Mouse (Mus musculus) hindbrain, embryonic 13.5 days (tissue): Measurements from ENCODE around the gene Kif26b. TPM values are rescaled to one million over a fixed set of nuclear protein-coding genes. Genes with fewer than 3 reads are reported as not detected.

Experiments used
- ATAC-seq: fragments of 200-750 bp; cut with Nextera tagmentation; 2 replicates; pipeline ENCODE4 v1.8.0; 2017; ENCODE audit warnings: moderate TSS enrichment; ENCODE audit not compliant: low FRiP score
- H3K27ac ChIP-seq: fragments of 300-500 bp; sonication (generic); 2 replicates; pipeline ENCODE4 v1.5.1; 2015; ENCODE audit warnings: inconsistent platforms, mild to moderate bottlenecking, moderate library complexity
- H3K27me3 ChIP-seq: fragments of 300-500 bp; sonication (generic); 2 replicates; pipeline ENCODE4 v1.6.1; 2015; ENCODE audit warnings: mild to moderate bottlenecking, inconsistent platforms
- H3K36me3 ChIP-seq: fragments of 300-500 bp; sonication (generic); 2 replicates; pipeline ENCODE4 v1.6.1; 2015; ENCODE audit warnings: mild to moderate bottlenecking, inconsistent platforms
- H3K4me1 ChIP-seq: fragments of 300-500 bp; sonication (generic); replicated peaks from 2 replicates; pipeline ENCODE4 v1.6.1; 2015; ENCODE audit warnings: inconsistent platforms
- H3K4me2 ChIP-seq: fragments of 300-500 bp; sonication (generic); 2 replicates; pipeline ENCODE4 v1.6.1; 2015; ENCODE audit warnings: inconsistent platforms, mild to moderate bottlenecking, moderate library complexity
- H3K4me3 ChIP-seq: fragments of 300-500 bp; sonication (generic); 2 replicates; pipeline ENCODE4 v1.5.1; 2015; ENCODE audit warnings: mild to moderate bottlenecking, inconsistent platforms
- H3K9ac ChIP-seq: fragments of 300-500 bp; sonication (generic); 2 replicates; pipeline ENCODE4 v1.6.1; 2015; ENCODE audit warnings: mild to moderate bottlenecking, inconsistent platforms
- H3K9me3 ChIP-seq: fragments of 300-500 bp; sonication (generic); 2 replicates; pipeline ENCODE4 v1.6.1; 2016; ENCODE audit warnings: inconsistent platforms
- WGBS: fragments of 180-500 bp; shearing (Covaris S2); methylation state at CpG from one replicate; pipeline ENCODE4 v1.1.7; 2015; 5-methylcytosine and 5-hydroxymethylcytosine counted together
- polyA plus RNA-seq: library from polyadenylated mRNA; unstranded; fragments of >200 nt; fragmentation: Nextera tagmentation; extraction: Ambion mirVana; gene quantifications from 2 replicates; pipeline ENCODE4 v1.2.1, GENCODE M21; 2015

Gene Kif26b
- polyA plus RNA-seq, 1 experiment from 2014 or later = 9.3 TPM

- Histone ChIP-seq H3K9ac (no peak overlapping the region), H3K4me3 (no peak overlapping the region), H3K27ac (no peak overlapping the region), H3K9me3 (no peaks in the 10 kb centered on the region), H3K36me3 (peaks cover 4% of the 10 kb centered on the region; the same call in 1 of the 2 replicates), H3K27me3 (no peaks in the 10 kb centered on the region), H3K4me2 (no peak overlapping the region), H3K4me1 (no peaks in the 10 kb centered on the region)
- WGBS = 41% methylated on average over 2 of the region's 2 CpGs
- no peak for ATAC-seq
Observed at GRCm38 (mm10) chr1:178779742-178780141, 250.8 kb downstream of the Kif26b start.

DNA sequence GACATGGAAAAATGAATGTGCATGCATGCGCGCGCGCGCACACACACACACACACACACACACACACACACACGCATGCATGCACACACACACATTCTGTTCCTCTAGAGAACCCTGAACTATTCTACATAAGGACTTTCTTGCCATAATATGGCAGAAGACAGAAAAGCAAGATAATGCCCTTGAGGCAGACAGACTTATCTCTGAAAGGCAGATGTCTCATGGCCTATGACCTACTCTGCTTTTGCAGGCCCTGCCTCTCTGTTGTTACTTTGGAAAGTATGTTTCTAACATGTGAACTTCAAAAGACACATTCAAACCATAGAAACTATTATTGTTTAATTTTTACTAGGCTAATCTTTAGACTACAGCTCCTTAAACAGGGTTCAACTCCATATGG lies 255.1 kb downstream of the Kif26b start:
- Histone ChIP-seq H3K4me2 (no peak overlapping the region), H3K27me3 (no peaks in the 10 kb centered on the region), H3K4me3 (no peak overlapping the region), H3K4me1 (no peaks in the 10 kb centered on the region), H3K9ac (no peak overlapping the region), H3K9me3 (no peaks in the 10 kb centered on the region), H3K27ac (no peak overlapping the region), H3K36me3 (no peaks in the 10 kb centered on the region)
- ATAC-seq = no peak
- WGBS = 94% methylated on average over 6 of the region's 6 CpGs

DNA sequence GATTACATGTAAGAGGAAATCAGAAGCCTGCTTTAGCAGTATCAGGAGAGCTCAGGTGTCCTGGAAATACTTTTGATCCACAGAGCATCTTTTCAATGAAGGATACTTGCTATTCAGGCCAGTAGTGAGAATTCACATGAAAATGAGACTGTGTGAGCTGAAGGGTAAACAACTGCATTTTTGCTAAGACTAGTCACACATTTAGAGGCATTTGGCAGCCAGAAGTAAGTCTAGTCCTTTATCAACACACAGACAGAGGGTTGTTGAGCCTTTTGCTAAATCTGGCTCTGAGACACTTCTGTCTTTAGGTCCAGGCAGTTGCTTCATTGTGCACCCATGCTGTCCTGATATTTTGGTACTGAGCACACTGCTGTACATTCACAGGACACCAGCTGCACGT lies 262.3 kb downstream of the Kif26b start:
- Histone ChIP-seq H3K4me3 (no peak overlapping the region), H3K4me2 (no peak overlapping the region), H3K4me1 (no peaks in the 10 kb centered on the region), H3K36me3 (no peaks in the 10 kb centered on the region), H3K9me3 (no peaks in the 10 kb centered on the region), H3K27ac (no peak overlapping the region), H3K9ac (no peak overlapping the region), H3K27me3 (no peaks in the 10 kb centered on the region)
- WGBS = 67% methylated on average over 1 of the region's 1 CpGs
- ATAC-seq = no peak

GRCm38 (mm10) chr1:178792726-178793125 lies 263.8 kb downstream of the Kif26b start:
- H3K4me1 ChIP-seq = no peaks in the 10 kb centered on the region
- no peak overlapping the region for H3K4me3 ChIP-seq
- H3K27me3 ChIP-seq = no peaks in the 10 kb centered on the region
- WGBS = 91% methylated on average over 5 of the region's 5 CpGs
- H3K9me3 ChIP-seq = no peaks in the 10 kb centered on the region
- no peak for ATAC-seq
- no peak overlapping the region for H3K27ac ChIP-seq
- H3K4me2 ChIP-seq = no peak overlapping the region
- no peaks in the 10 kb centered on the region for H3K36me3 ChIP-seq
- no peak overlapping the region for H3K9ac ChIP-seq

DNA sequence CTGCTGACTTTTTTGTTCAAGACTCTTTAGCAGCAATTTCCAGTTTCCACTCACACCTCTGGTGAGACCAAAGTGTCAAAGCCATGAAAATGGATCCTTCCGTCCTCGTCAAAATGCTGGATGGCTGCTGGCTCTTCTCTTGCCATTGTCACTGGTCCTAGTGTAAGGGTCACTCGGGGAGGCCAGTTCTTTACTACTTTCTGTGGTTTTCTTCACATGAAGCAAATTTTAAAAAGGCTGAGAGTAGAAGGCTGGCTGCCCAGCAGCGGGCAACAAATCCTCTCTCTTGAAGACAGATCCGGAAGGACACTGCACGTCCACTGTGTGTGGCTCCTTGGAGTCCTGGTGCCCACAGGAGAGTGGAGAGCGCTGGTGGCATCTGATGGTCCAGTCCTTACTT lies 265.9 kb downstream of the Kif26b start:
- Histone ChIP-seq H3K4me1 (peaks cover 14% of the 10 kb centered on the region), H3K9ac (no peak overlapping the region), H3K27ac (no peak overlapping the region), H3K27me3 (no peaks in the 10 kb centered on the region), H3K4me3 (no peak overlapping the region), H3K36me3 (no peaks in the 10 kb centered on the region), H3K9me3 (no peaks in the 10 kb centered on the region), H3K4me2 (no peak overlapping the region)
- ATAC-seq = no peak
- WGBS = 91% methylated on average over 7 of the region's 7 CpGs

- peaks cover 20% of the 10 kb centered on the region for H3K4me1 ChIP-seq
- H3K4me3 ChIP-seq = no peak overlapping the region
- 90% methylated on average over 2 of the region's 2 CpGs for WGBS
- H3K9me3 ChIP-seq = no peaks in the 10 kb centered on the region
- H3K9ac ChIP-seq = no peak overlapping the region
- H3K27me3 ChIP-seq = no peaks in the 10 kb centered on the region
- no peaks in the 10 kb centered on the region for H3K36me3 ChIP-seq
- ATAC-seq = 0 out of 2 replicates have a peak, but pooled peaks have one; percentile 39
- no peak overlapping the region for H3K4me2 ChIP-seq
- no peak overlapping the region for H3K27ac ChIP-seq
Observed at GRCm38 (mm10) chr1:178797388-178797787, 268.5 kb downstream of the Kif26b start.

GRCm38 (mm10) chr1:178798333-178798732 lies 269.4 kb downstream of the Kif26b start:
- Histone ChIP-seq H3K4me1 (peaks cover 20% of the 10 kb centered on the region), H3K9ac (peak overlapping the region; percentile 69), H3K9me3 (no peaks in the 10 kb centered on the region), H3K4me2 (peak overlapping the region; percentile 45), H3K4me3 (peak overlapping the region; percentile 9), H3K36me3 (no peaks in the 10 kb centered on the region), H3K27ac (peak overlapping the region; percentile 76), H3K27me3 (no peaks in the 10 kb centered on the region)
- WGBS = 9% methylated on average over 5 of the region's 5 CpGs
- ATAC-seq = no peak

GRCm38 (mm10) chr1:178798886-178799285 lies 270.0 kb downstream of the Kif26b start:
- Histone ChIP-seq H3K4me1 (peaks cover 20% of the 10 kb centered on the region), H3K36me3 (no peaks in the 10 kb centered on the region), H3K27me3 (no peaks in the 10 kb centered on the region), H3K4me3 (peak overlapping the region; percentile 9), H3K27ac (peak overlapping the region; percentile 30; the same call in 1 of the 2 replicates), H3K9ac (peak overlapping the region; percentile 69; the same call in 1 of the 2 replicates), H3K9me3 (no peaks in the 10 kb centered on the region), H3K4me2 (peak overlapping the region; percentile 45)
- ATAC-seq = no peak
- WGBS = 71% methylated on average over 8 of the region's 8 CpGs

- H3K9me3 ChIP-seq = no peaks in the 10 kb centered on the region
- H3K36me3 ChIP-seq = no peaks in the 10 kb centered on the region
- H3K4me3 ChIP-seq = no peak overlapping the region
- H3K4me1 ChIP-seq = peaks cover 20% of the 10 kb centered on the region
- no peak for ATAC-seq
- H3K27me3 ChIP-seq = no peaks in the 10 kb centered on the region
- 0 out of 2 replicates have a peak overlapping the region, but pooled peaks have one; percentile 35 for H3K9ac ChIP-seq
- H3K4me2 ChIP-seq = peak overlapping the region; percentile 27; the same call in 1 of the 2 replicates
- WGBS = 72% methylated on average over 11 of the region's 11 CpGs
- 0 out of 2 replicates have a peak overlapping the region, but pooled peaks have one; percentile 23 for H3K27ac ChIP-seq
Observed at GRCm38 (mm10) chr1:178799836-178800552, 271.1 kb downstream of the Kif26b start.

- Histone ChIP-seq H3K36me3 (no peaks in the 10 kb centered on the region), H3K27ac (no peak overlapping the region), H3K4me3 (no peak overlapping the region), H3K4me2 (no peak overlapping the region), H3K9ac (no peak overlapping the region), H3K4me1 (peaks cover 20% of the 10 kb centered on the region), H3K9me3 (no peaks in the 10 kb centered on the region), H3K27me3 (no peaks in the 10 kb centered on the region)
- 45% methylated on average over 3 of the region's 3 CpGs for WGBS
- ATAC-seq = no peak
Observed at GRCm38 (mm10) chr1:178803155-178803554, 274.2 kb downstream of the Kif26b start.

- Histone ChIP-seq H3K4me3 (no peak overlapping the region), H3K9me3 (no peaks in the 10 kb centered on the region), H3K9ac (no peak overlapping the region), H3K27me3 (no peaks in the 10 kb centered on the region), H3K4me1 (peaks cover 28% of the 10 kb centered on the region), H3K36me3 (no peaks in the 10 kb centered on the region), H3K4me2 (no peak overlapping the region), H3K27ac (no peak overlapping the region)
- 84% methylated on average over 6 of the region's 6 CpGs for WGBS
- no peak for ATAC-seq
Observed at GRCm38 (mm10) chr1:178817476-178817875, 288.6 kb downstream of the Kif26b start.

DNA sequence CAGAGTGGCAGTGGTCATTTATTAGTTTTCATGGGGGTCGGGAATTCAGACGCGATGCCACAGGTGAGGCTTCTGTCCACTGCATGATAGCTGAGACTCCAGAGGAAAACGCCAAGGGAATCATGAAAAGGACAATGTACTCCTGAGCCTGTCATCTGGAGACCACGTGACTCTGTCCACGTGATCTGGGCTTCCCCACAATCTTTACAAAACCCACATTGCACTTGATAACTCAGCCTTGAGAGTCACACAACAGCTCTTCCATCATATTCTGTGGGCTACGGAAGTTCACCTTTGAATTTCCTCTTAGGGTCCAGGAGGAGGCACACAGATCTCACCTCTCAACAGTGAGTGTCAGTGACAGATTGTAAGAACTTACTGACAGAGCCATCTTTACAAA lies 290.1 kb downstream of the Kif26b start:
- H3K27me3 ChIP-seq = no peaks in the 10 kb centered on the region
- H3K36me3 ChIP-seq = no peaks in the 10 kb centered on the region
- no peak overlapping the region for H3K9ac ChIP-seq
- H3K9me3 ChIP-seq = no peaks in the 10 kb centered on the region
- no peak overlapping the region for H3K4me3 ChIP-seq
- no peak for ATAC-seq
- no peak overlapping the region for H3K27ac ChIP-seq
- WGBS = 88% methylated on average over 7 of the region's 7 CpGs
- H3K4me1 ChIP-seq = peaks cover 28% of the 10 kb centered on the region
- no peak overlapping the region for H3K4me2 ChIP-seq

DNA sequence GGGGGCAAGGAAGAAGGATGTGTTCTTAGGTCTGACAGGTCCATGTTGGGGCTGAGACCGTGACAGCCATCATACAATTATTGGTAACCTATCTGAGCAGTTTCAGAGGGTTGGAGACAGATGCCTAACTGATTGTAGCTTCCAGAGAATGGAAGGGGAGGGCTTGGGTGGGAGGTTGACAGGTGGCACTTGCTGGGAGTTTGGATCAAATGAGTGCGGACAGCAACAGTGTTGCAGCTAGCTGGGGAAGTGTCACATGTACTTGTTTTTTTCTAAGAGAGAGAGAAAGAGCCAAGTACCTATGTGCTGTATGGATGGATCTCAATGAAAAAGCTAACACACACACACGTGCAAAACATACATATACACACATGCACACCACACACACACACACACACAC lies 291.2 kb downstream of the Kif26b start:
- WGBS = 80% methylated on average over 3 of the region's 3 CpGs
- ATAC-seq = no peak

More for the DNA sequence above, 291.2 kb downstream of the Kif26b start:
- H3K27ac ChIP-seq = no peak overlapping the region
- H3K4me1 ChIP-seq = peaks cover 22% of the 10 kb centered on the region
- no peak overlapping the region for H3K4me2 ChIP-seq
- H3K36me3 ChIP-seq = no peaks in the 10 kb centered on the region
- H3K4me3 ChIP-seq = no peak overlapping the region
- H3K9me3 ChIP-seq = no peaks in the 10 kb centered on the region
- no peak overlapping the region for H3K9ac ChIP-seq
- no peaks in the 10 kb centered on the region for H3K27me3 ChIP-seq
